Mouse (Mus musculus): Measurements from ENCODE around the gene Lmx1b. TPM values are rescaled to one million over a fixed set of nuclear protein-coding genes. Genes with fewer than 3 reads are reported as not detected.

Lmx1b gene
- total RNA-seq, 1 experiment from 2014 or later, result not detected

DNA sequence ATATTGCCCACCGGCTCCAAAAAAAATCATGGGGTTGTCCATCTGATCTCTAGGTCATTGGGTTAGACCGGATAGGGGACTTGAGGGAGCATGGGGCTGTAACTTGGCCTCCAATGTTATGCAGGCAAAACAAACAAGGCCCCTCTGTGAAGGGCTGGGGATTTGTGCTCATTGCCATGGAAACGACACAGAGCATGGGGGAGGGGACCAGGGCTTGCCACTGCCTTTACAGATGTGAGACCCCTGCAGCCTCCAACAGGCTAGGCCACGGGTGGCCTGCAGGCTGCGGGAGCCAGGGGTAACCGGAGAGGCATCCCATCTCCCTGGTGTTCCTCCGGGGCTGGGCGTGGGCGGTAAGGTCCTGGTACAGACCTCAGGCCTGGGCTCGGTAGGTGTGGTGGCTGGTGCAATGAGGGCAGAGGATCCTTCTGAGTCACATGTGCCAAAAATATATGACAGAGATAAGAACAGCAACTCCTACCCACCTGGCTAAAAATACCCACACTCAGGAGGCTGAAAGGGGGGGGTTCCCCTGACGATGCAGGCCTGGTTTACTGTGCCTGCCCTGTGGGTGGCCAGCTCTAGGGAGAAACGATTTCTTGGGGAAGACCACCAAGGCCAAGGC, 47.3 kb downstream of the Lmx1b start:
- ATAC-seq (replicated peaks; ENCODE audit: insufficient number of reproducible peaks, low FRiP score, low TSS enrichment, poor library complexity, severe bottlenecking), result no peak

DNA sequence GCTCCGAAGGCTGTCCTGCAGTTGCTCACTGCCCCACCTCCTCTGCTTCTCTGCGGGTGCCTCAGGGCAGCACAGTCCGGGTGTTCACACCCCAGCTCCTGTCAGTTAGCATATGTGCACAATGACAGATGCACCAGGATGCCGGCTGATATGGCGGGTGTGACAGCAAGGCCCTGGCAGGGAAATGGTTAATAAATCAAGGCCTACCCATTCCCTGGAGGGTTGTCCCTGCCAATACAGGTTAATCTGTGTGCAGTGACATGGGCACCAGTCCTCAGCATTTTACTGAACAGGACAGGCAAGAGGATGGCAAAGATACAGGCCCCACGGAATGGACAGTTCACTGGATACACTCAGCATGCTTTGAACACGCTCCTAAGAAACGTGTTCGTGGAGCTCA, 51.0 kb downstream of the Lmx1b start:
- no peak for ATAC-seq (replicated peaks; ENCODE audit: insufficient number of reproducible peaks, low FRiP score, low TSS enrichment, poor library complexity, severe bottlenecking)

DNA sequence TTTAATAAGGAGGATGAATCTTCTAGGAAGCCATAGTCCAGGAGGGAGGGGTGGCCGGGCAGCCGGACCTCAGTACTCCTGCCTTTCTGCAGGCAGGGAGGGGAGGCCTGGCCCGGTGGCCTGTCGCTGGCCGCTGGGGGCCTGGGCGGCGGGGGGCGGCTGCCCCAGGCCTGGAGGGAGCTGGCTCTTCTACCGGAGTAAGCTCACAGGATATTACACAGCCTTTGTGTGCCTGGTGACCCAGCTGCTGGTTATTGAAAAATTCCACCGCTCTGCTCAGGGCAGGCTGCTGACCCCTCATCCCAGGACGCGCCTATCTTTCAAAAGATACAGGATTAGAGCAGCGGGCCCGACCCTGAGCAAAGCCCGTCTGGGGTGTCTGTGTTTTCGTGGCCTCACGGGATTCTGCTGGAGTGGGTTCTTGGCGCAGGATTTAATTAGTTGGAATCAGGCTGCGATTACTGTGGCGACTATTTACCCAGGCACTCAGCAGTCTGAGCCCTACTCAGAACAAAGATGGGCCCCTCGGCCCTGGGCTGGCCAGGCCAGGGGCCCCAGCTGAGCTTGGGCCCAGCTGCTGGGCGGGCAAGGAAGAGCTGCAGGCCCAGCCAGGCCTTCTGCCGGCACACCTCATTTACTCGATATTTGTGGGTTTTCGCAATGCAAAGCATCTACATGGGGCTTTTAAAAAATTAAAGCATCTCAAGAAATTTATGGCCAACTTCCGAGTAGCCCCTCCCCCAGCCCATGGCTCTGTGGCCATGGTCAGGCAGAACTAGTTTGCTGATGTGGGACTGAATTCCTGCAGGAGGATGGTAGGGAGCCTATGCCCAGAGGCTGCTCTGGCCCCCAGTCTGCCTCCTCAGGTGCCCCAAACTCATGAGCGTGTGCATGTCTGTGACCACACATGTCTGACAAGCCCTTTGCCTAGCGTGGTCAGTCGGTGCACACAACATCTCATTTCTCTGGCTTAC, 55.1 kb downstream of the Lmx1b start:
- ATAC-seq (replicated peaks; ENCODE audit: insufficient number of reproducible peaks, low FRiP score, low TSS enrichment, poor library complexity, severe bottlenecking), result no peak

DNA sequence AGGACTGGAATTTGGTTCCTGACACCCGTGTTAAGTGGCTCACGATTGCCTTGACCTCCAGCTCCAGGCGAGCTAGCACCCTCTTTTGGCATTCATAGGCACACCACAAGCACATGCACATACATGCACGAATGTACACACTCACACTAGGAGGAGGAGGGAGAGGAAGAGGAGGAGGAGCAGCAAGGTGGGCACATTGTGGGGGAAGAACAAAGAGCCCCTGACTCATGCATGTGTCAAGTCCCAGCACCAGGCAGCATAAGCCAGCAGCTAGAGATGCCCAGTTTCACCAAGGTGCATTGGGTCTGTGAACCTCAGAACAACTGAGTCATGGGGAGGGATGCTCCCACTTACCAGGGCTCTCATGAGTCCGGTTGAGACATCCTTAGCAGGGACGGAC, 56.5 kb downstream of the Lmx1b start:
- ATAC-seq (replicated peaks; ENCODE audit: insufficient number of reproducible peaks, low FRiP score, low TSS enrichment, poor library complexity, severe bottlenecking), result no peak

DNA sequence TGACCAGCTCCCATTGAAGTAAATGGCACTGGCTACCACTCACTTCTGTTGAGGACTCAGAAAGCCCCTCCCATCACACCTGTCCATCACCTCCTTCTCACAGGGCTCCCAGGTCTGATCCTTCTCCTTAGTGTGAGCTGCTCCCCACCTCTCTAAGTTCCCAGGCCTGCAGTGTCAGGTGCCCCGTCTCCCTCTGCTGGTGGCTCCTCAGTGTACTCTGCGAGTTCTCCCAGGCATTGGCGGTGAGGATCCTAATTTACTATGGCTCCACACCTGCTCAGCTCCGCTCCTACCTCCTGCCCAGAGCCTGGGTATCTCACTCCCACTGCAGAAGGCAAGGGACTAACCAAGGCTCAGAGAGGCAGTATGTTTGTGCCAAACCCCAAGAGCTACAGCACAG, 57.0 kb downstream of the Lmx1b start:
- no peak for ATAC-seq (replicated peaks; ENCODE audit: insufficient number of reproducible peaks, low FRiP score, low TSS enrichment, poor library complexity, severe bottlenecking)

DNA sequence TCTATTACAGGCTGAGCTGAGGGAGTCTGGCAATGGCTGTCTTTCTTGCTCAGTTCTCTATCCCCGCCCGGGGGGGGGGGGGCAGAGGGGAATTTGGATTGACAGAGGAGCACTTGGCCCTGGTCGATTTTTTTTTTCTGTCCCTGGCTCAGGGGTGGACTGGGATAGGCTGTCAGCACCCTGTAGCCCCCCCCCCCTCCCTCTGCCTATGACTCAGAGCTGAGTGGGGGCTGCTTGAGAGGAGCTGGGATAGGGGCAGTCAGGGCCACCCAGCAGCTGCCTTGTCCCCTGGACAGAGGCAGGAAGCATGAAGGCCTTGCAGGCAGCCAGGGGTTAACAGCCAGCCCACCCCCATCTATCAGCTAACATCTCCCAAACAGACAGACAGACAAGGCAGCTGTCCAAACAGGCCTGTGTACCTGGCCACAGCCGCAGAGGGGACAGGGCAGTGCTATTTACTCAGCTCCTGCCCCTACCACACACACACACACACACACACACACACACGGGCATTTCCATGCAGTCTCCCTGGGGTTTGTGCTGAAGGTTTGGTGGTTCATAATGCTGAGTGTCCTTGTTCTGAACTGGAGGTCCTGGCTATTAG, 57.8 kb downstream of the Lmx1b start:
- no peak for ATAC-seq (replicated peaks; ENCODE audit: insufficient number of reproducible peaks, low FRiP score, low TSS enrichment, poor library complexity, severe bottlenecking)

DNA sequence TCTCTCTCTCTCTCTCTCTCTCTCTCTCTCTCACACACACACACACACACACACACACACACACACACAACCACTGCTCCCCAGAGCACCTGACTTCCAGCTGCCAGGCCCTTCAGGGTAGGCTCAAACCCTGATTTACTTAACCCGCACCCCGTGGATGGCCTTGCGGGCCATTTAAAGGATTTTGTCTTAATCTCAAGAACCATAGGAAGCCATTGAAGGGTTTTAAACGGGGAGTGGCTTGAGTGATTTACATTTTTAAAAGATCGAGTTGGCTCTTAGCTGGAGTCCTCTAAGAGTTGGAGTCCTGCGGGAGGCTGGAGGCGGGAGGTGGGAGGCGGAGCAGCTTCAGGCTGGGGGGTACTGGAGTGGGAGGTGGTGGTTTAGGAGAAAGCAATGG, 58.4 kb downstream of the Lmx1b start:
- ATAC-seq (replicated peaks; ENCODE audit: insufficient number of reproducible peaks, low FRiP score, low TSS enrichment, poor library complexity, severe bottlenecking), result no peak

DNA sequence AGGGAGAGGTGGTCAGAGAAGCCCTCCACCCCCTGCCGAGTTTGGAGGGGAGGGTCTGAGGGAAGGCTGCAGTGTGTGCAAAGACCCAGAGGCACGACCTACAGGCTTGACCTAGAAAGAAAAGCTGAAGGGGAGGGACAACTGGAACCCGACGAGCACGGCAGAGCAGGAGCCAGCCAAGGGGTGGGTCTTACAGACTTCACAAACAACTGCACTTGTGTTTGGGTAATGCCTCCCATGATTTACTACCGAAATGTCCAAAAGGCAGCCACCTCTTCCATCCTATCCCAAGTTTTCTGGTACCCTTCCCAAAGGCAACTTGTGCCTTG, 58.9 kb downstream of the Lmx1b start:
- no peak for ATAC-seq (replicated peaks; ENCODE audit: insufficient number of reproducible peaks, low FRiP score, low TSS enrichment, poor library complexity, severe bottlenecking)

DNA sequence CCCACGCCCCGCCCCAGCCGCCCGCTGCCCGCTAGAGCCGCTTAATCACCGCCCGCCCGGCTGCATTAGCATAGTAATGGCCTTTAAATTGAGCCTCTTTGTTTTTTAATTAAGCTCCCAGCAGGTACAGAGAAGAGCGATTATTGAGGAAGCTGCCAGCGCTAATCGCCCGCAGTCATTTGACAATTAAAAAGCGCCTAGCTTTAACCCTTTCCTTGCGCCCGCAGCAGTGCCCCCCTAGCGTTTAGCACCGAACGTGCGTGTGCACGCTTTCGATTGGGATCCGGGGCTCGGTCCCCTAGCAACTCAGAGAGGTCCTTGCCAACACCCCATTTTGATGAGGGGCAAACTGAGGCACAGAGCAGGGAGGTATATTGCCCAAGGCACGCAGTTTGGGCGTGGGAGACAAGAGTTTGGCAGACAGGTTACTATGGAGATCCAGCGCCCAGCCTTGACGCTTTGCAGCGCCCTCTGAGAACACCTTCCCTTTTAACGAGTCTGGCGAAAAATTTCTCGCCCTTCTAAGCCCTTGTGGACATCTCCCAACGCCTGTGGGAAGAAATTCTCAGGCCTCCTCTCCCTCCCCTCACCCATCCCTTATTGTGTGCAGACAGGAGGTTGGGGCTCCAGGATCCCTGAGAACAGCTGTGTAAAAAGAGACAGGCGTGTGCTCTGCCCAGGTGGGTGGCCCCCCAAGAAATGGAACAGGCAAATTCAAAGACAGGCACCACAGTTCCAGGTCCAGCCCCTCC, 59.4 kb downstream of the Lmx1b start:
- no peak for ATAC-seq (replicated peaks; ENCODE audit: insufficient number of reproducible peaks, low FRiP score, low TSS enrichment, poor library complexity, severe bottlenecking)

DNA sequence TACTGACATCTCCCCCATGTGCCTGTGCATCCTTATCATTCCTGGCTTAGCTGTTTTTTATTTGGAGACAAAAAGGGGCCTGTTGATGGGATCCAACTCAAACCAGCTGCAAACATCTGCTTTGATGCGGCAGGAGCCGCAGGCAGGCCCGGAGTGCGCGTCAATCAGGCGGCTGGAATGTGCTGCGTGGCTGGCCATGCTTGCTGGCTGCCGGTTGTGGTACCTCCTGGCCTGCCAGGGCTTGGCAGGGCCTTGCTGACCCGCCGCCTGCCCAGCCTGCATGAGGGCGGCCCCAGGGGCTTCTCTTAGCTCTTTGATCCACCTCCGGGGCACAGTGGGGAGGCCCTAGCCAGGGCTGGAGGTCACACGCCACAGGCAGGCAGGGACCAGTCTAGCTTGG, 64.9 kb downstream of the Lmx1b start:
- ATAC-seq (replicated peaks; ENCODE audit: insufficient number of reproducible peaks, low FRiP score, low TSS enrichment, poor library complexity, severe bottlenecking), result no peak

DNA sequence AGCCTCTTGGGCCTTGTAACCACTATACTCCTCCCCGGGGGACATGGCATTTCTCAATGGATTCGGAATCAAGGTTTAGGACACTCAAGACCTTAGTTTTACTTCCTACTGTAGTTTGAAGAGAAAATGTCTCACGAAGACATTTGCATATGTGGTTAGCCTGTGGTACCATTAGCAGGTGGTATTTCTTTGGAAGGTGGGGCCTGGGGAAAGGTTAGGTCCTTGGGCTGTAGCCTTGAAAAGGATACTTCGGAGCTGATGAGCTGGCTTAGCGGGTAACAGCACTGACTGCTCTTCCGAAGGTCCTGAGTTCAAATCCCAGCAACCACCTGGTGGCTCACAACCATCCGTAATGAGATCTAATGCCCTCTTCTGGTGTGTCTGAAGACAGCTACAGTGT, 67.2 kb downstream of the Lmx1b start:
- ATAC-seq (replicated peaks; ENCODE audit: insufficient number of reproducible peaks, low FRiP score, low TSS enrichment, poor library complexity, severe bottlenecking), result no peak

DNA sequence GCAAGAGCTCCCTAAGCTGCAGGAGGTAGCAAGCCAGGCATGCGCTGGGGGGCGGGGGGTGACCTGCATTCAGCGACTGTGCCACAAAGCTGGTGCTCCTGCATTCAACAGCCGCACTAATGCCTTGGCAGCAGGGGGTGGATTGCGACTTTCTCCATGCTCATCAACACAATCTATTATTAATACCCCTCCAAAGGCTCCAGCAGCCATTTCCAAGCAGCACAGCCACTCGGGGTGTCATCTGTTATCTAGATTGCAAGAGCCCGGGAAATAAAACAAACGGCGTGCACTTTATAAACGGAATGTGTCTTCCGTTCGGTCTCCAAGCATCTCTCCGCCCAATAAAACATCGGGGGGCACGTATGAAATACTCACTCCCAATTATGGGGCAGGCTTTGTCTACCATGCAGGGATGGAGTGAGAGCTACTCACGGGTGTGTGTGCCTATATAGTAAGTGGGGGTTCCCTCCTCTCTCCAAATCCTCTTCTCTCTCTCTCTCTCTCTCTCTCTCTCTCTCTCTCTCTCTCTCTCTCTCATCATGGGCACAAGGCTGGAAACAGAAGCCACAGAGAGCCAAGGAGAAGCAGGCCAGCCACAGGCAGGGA, 69.0 kb downstream of the Lmx1b start:
- no peak for ATAC-seq (replicated peaks; ENCODE audit: insufficient number of reproducible peaks, low FRiP score, low TSS enrichment, poor library complexity, severe bottlenecking)

DNA sequence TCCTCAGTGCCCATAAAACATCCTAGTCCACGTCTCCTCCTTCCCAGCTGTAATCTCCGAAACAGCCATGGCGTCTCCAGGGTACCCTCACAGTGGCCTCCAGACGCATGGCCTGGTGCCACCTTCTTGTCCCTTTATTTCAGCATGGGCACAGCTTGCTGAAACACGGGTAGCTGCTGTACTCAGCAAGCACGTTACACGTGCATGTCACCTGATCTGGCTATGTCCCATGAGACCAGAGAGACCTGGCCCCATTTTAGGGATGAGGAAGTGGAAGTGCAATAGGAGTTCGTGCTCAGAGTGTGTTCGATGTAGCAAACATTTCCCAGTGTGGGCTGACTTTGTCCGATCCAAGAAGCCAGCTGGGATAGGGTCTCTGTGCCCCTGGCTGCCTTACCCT, 70.6 kb downstream of the Lmx1b start:
- no peak for ATAC-seq (replicated peaks; ENCODE audit: insufficient number of reproducible peaks, low FRiP score, low TSS enrichment, poor library complexity, severe bottlenecking)

DNA sequence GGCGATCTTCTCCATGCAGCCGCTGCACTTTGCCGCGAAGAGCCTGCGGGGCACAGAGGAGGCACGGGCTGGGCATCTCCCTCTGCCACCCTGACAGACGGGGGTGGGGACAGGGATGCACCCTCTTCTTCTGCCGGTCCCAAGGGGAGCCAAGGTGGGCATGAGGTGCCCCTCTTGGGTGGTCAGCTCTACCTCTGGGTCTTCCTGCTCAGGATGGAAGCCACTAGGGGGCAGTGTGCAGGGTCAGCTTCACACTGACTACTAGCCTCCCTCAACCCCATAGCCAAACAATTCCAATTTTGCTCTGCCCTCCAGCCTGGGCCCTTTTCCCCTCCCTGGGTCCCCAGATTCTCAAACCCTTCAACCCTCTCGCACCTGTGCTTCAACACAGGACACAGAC, 71.1 kb downstream of the Lmx1b start:
- ATAC-seq (replicated peaks; ENCODE audit: insufficient number of reproducible peaks, low FRiP score, low TSS enrichment, poor library complexity, severe bottlenecking), result 0 out of 2 replicates have a peak, but pooled peaks have one; percentile 21

DNA sequence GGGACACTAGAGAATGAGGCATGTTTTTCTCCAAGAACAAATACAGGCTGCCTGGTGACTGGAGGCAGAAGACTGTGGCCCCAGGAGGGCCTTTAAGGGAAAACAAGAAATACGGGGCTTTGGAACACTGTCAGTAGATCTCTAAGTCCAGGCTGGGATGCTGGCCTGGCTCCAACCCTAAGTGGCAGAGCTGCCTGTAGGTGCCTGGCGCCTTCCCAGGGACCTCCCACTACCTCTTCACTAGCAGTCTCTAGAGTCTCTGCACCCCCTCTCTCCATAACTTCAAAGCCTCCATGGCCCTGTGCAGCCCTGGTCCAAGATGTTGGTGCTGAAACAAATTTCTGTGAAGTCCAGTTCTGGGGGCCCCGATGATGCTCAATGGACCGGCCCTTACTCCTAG, 74.4 kb downstream of the Lmx1b start:
- no peak for ATAC-seq (replicated peaks; ENCODE audit: insufficient number of reproducible peaks, low FRiP score, low TSS enrichment, poor library complexity, severe bottlenecking)

DNA sequence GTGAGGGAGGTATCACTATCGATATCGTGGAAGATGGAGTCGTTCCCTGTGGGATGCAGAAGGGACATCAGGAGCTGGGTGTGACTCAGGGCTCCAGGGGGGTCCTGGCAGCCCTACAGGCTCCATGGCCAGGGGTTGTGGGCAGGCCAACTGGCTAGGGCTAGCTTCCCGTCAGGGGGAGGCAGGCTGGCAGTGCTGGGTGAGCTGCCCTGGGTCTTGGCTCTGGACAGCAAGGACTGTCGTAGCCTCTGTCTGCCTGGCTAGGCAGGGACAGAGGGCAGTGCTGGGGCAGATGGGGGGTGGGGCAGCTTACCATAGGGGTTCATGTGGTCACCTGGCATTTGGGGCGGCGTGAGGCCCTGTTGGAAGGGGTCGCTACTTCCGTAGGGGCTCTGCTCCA, 75.6 kb downstream of the Lmx1b start:
- no peak for ATAC-seq (replicated peaks; ENCODE audit: insufficient number of reproducible peaks, low FRiP score, low TSS enrichment, poor library complexity, severe bottlenecking)

DNA sequence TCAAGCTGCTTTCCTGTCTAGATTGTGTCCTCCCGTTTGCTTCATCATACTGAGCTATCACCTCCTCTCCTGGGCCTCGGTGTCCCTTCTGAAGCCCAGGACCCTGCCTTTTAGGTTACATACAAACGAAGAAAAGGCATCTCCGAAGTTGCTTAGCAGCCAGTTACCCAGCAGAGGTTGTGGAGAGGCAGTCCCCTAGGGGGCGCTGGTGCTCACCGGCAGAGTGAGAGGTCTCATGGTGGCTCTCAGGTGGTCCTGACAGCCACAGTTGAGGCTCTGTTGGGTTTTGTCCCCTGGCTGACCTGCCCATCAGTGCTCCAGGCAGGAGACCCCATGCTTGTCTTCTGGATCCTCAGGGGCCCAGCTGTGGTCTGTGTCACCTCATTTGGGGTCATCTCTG, 80.6 kb downstream of the Lmx1b start:
- ATAC-seq (replicated peaks; ENCODE audit: insufficient number of reproducible peaks, low FRiP score, low TSS enrichment, poor library complexity, severe bottlenecking), result no peak; the same call in 1 of the 2 replicates

DNA sequence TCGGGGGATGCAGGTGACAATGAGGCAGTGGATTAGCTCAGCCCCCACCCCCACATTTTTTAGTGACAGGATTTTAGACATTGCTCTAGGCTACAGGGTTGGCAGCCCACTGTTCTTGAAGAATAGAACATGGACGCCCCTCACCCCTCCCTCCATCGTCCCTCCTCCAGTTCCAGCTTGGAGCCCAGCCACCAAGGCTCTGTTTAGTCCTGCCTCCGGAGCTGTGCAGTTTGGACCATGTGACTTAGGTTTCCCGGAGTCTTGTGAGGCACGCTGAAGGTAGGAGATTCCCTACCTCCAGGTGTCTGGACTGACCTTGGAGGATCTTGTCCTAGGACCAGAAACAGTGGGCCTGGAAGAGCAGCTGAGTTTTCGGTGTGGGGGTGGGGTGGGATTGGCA, 81.0 kb downstream of the Lmx1b start:
- ATAC-seq (replicated peaks; ENCODE audit: insufficient number of reproducible peaks, low FRiP score, low TSS enrichment, poor library complexity, severe bottlenecking), result no peak

DNA sequence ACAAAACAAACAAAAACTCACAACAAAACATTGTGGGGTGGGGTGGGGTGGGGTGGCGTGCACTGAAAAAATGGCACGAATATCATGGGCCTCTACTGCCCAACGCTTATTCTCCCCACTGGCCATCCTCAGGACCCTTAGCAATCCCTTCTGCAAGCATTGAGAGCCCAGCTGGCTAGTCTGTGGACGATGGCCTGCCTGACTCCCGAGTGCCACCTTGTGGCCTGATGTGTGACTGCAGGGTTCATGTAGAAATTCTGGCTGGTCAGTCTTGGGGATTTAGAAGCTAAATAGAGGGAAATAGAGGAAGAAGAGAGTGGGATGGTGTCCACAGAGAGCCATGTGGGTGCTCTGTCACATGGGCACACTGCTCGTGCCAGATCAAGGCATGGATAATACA, 82.1 kb downstream of the Lmx1b start:
- peak; percentile 48; the same call in 1 of the 2 replicates for ATAC-seq (replicated peaks; ENCODE audit: insufficient number of reproducible peaks, low FRiP score, low TSS enrichment, poor library complexity, severe bottlenecking)

Data from monocyte, adult 5-6 weeks (primary cell).